Mouse (Mus musculus) embryonic facial prominence, embryonic 15.5 days (tissue): ENCODE measurements at regions not wholly inside any gene's neighbourhood (a gene's known extent, or its start where the extent isn't known, plus 50 kb on each side); places are given as distances from the start of the nearest gene placed in this dataset.
A peak's percentile ranks its signal among the peaks of the same experiment; 100 is the strongest.

Experiments
- ATAC-seq: fragments of 200-750 bp; cut with Nextera tagmentation; 2 replicates; pipeline ENCODE4 v1.8.0; 2017; ENCODE audit warnings: low read depth, moderate TSS enrichment; ENCODE audit not compliant: insufficient number of reproducible peaks, low FRiP score, low TSS enrichment
- H3K27ac ChIP-seq: fragments of 300-500 bp; sonication (generic); replicated peaks from 2 replicates; pipeline ENCODE4 v1.5.1; 2015; ENCODE audit warnings: mild to moderate bottlenecking, inconsistent platforms
- H3K27me3 ChIP-seq: fragments of 300-500 bp; sonication (generic); 2 replicates; pipeline ENCODE4 v1.6.1; 2015; ENCODE audit warnings: inconsistent platforms
- H3K36me3 ChIP-seq: fragments of 300-500 bp; sonication (generic); 2 replicates; pipeline ENCODE4 v1.6.1; 2015; ENCODE audit warnings: mild to moderate bottlenecking, inconsistent platforms
- H3K4me1 ChIP-seq: fragments of 300-500 bp; sonication (generic); 2 replicates; pipeline ENCODE4 v1.6.1; 2015; ENCODE audit warnings: inconsistent platforms
- H3K4me2 ChIP-seq: fragments of 300-500 bp; sonication (generic); replicated peaks from 2 replicates; pipeline ENCODE4 v1.6.1; 2015; ENCODE audit warnings: mild to moderate bottlenecking, inconsistent platforms
- H3K4me3 ChIP-seq: fragments of 300-500 bp; sonication (generic); replicated peaks from 2 replicates; pipeline ENCODE4 v1.5.1; 2015; ENCODE audit warnings: mild to moderate bottlenecking, inconsistent platforms
- H3K9ac ChIP-seq: fragments of 300-500 bp; sonication (generic); 2 replicates; pipeline ENCODE4 v1.6.1; 2015; ENCODE audit warnings: inconsistent platforms
- H3K9me3 ChIP-seq: fragments of 300-500 bp; sonication (generic); replicated peaks from 2 replicates; pipeline ENCODE4 v1.6.1; 2016; ENCODE audit warnings: inconsistent platforms
- WGBS: fragments of 180-500 bp; shearing (Covaris S2); methylation state at CpG from one replicate; pipeline ENCODE4 v1.1.7; 2015; 5-methylcytosine and 5-hydroxymethylcytosine counted together

GRCm38 (mm10) chr10:99441014-99441413 is 178.0 kb downstream of the Dusp6 start:
- Histone ChIP-seq H3K36me3 (no peaks in the 10 kb centered on the region), H3K4me2 (no peak overlapping the region), H3K9ac (no peak overlapping the region), H3K27me3 (no peaks in the 10 kb centered on the region), H3K4me1 (peaks cover 5% of the 10 kb centered on the region; the same call in 1 of the 2 replicates), H3K27ac (0 out of 2 replicates have a peak overlapping the region, but pooled peaks have one; percentile 25), H3K4me3 (no peak overlapping the region), H3K9me3 (no peaks in the 10 kb centered on the region)
- ATAC-seq, result no peak
- WGBS, result 23% methylated on average over 6 of the region's 6 CpGs

GRCm38 (mm10) chr10:99441931-99442330 is 178.9 kb downstream of the Dusp6 start:
- Histone ChIP-seq H3K4me2 (no peak overlapping the region), H3K9ac (no peak overlapping the region), H3K9me3 (no peaks in the 10 kb centered on the region), H3K27me3 (no peaks in the 10 kb centered on the region), H3K4me1 (peaks cover 5% of the 10 kb centered on the region; the same call in 1 of the 2 replicates), H3K36me3 (no peaks in the 10 kb centered on the region), H3K27ac (no peak overlapping the region), H3K4me3 (no peak overlapping the region)
- ATAC-seq, result no peak
- WGBS, result 75% methylated on average over 10 of the region's 10 CpGs

GRCm38 (mm10) chr10:99443453-99444170 is 180.6 kb downstream of the Dusp6 start:
- Histone ChIP-seq H3K36me3 (no peaks in the 10 kb centered on the region), H3K4me2 (no peak overlapping the region), H3K9ac (no peak overlapping the region), H3K4me3 (no peak overlapping the region), H3K27me3 (no peaks in the 10 kb centered on the region), H3K9me3 (no peaks in the 10 kb centered on the region), H3K4me1 (peaks cover 5% of the 10 kb centered on the region; the same call in 1 of the 2 replicates), H3K27ac (no peak overlapping the region)
- WGBS, result 87% methylated on average over 18 of the region's 18 CpGs
- no peak for ATAC-seq

GRCm38 (mm10) chr10:99450714-99451625 is 187.9 kb downstream of the Dusp6 start:
- Histone ChIP-seq H3K4me2 (no peak overlapping the region), H3K9me3 (no peaks in the 10 kb centered on the region), H3K9ac (no peak overlapping the region), H3K27me3 (no peaks in the 10 kb centered on the region), H3K27ac (no peak overlapping the region), H3K4me1 (no peaks in the 10 kb centered on the region), H3K36me3 (no peaks in the 10 kb centered on the region), H3K4me3 (no peak overlapping the region)
- no peak for ATAC-seq
- WGBS, result 58% methylated on average over 9 of the region's 9 CpGs

- Histone ChIP-seq H3K27me3 (no peaks in the 10 kb centered on the region), H3K4me3 (no peak overlapping the region), H3K4me2 (no peak overlapping the region), H3K36me3 (no peaks in the 10 kb centered on the region), H3K9me3 (no peaks in the 10 kb centered on the region), H3K9ac (no peak overlapping the region), H3K27ac (no peak overlapping the region), H3K4me1 (no peaks in the 10 kb centered on the region)
- WGBS, result 43% methylated on average over 10 of the region's 10 CpGs
- ATAC-seq, result no peak
Observed at GRCm38 (mm10) chr10:99451639-99452417, 188.8 kb downstream of the Dusp6 start.

DNA sequence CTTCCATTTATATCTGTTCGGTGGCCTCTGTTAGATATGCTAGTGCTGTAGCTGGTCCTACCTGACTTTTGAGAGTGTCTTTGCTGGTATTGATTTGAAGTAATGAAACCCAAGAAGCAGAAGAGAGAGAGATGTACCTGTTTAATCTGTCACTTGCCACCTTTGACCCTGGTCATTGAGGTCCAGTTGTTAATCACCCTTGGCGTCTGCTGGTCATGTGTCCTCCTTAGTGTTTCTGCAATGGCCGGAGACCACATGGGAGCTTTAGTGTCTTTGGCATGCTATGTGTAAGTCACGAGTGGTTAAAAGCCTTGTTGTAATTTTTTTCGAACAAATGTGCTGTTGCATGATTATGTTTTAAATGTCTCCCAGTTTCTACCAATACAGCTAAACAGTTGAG is 193.1 kb downstream of the Dusp6 start:
- 91% methylated on average over 5 of the region's 5 CpGs for WGBS
- H3K4me1 ChIP-seq, result 0 out of 2 replicates have a peak, but pooled peaks cover 6% of the 10 kb centered on the region
- no peak overlapping the region for H3K27ac ChIP-seq
- no peak overlapping the region for H3K9ac ChIP-seq
- no peak overlapping the region for H3K4me2 ChIP-seq
- no peaks in the 10 kb centered on the region for H3K27me3 ChIP-seq
- ATAC-seq, result no peak
- no peaks in the 10 kb centered on the region for H3K36me3 ChIP-seq
- no peaks in the 10 kb centered on the region for H3K9me3 ChIP-seq
- H3K4me3 ChIP-seq, result no peak overlapping the region

- no peak overlapping the region for H3K4me2 ChIP-seq
- H3K9me3 ChIP-seq, result no peaks in the 10 kb centered on the region
- H3K4me1 ChIP-seq, result 0 out of 2 replicates have a peak, but pooled peaks cover 12% of the 10 kb centered on the region
- ATAC-seq, result no peak
- no peak overlapping the region for H3K27ac ChIP-seq
- no peak overlapping the region for H3K9ac ChIP-seq
- H3K4me3 ChIP-seq, result no peak overlapping the region
- no peaks in the 10 kb centered on the region for H3K27me3 ChIP-seq
- no peaks in the 10 kb centered on the region for H3K36me3 ChIP-seq
- WGBS, result 70% methylated on average over 3 of the region's 3 CpGs
Observed at GRCm38 (mm10) chr10:99458047-99458446, 195.0 kb downstream of the Dusp6 start.

GRCm38 (mm10) chr10:99459171-99459660 is 196.2 kb downstream of the Dusp6 start:
- Histone ChIP-seq H3K36me3 (no peaks in the 10 kb centered on the region), H3K4me3 (no peak overlapping the region), H3K4me1 (0 out of 2 replicates have a peak, but pooled peaks cover 12% of the 10 kb centered on the region), H3K4me2 (no peak overlapping the region), H3K27ac (no peak overlapping the region), H3K9me3 (no peaks in the 10 kb centered on the region), H3K27me3 (no peaks in the 10 kb centered on the region), H3K9ac (no peak overlapping the region)
- WGBS, result 73% methylated on average over 9 of the region's 9 CpGs
- no peak for ATAC-seq

DNA sequence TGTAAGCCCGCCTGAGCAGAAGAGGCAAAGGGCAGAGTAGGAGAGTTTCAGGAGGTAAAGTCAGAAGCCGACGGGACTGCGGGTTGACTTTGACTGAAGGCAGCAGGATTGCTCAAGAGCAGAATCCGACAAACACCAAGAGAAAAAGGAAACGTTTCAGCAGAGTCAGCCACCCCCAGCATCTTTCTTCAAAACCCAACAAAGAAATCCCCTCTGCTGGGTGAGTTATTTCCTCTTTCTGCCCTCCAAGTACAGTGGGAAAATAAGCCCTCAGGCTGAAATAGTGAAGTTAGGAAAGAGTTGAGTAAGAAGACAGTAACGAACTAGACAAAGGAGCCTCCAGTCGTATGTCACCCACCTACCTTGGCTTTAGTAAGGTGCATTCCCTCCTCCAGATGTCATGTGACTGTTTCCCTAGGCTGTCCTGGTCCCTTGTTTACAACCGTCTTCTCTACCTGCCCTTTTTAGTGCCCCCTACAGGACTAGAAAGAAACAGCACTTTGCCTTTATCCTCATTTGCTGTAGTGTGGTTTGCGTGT is 196.9 kb downstream of the Dusp6 start:
- 40% methylated on average over 10 of the region's 10 CpGs for WGBS
- Histone ChIP-seq H3K4me1 (0 out of 2 replicates have a peak, but pooled peaks cover 12% of the 10 kb centered on the region), H3K9me3 (no peaks in the 10 kb centered on the region), H3K36me3 (no peaks in the 10 kb centered on the region), H3K4me2 (no peak overlapping the region), H3K27me3 (no peaks in the 10 kb centered on the region), H3K9ac (no peak overlapping the region), H3K27ac (no peak overlapping the region), H3K4me3 (no peak overlapping the region)
- no peak for ATAC-seq

- H3K4me1 ChIP-seq, result 0 out of 2 replicates have a peak, but pooled peaks cover 12% of the 10 kb centered on the region
- WGBS, result 6% methylated on average over 17 of the region's 17 CpGs
- no peaks in the 10 kb centered on the region for H3K36me3 ChIP-seq
- H3K9me3 ChIP-seq, result no peaks in the 10 kb centered on the region
- peak overlapping the region; percentile 57 for H3K4me2 ChIP-seq
- peak overlapping the region; percentile 49; the same call in 1 of the 2 replicates for H3K27ac ChIP-seq
- no peaks in the 10 kb centered on the region for H3K27me3 ChIP-seq
- peak overlapping the region; percentile 34 for H3K4me3 ChIP-seq
- no peak overlapping the region for H3K9ac ChIP-seq
- no peak for ATAC-seq
Observed at GRCm38 (mm10) chr10:99460847-99461445, 197.9 kb downstream of the Dusp6 start.
